8 mouse cellular contexts compared by ENCODE assay signal in the genomic region with DNA sequence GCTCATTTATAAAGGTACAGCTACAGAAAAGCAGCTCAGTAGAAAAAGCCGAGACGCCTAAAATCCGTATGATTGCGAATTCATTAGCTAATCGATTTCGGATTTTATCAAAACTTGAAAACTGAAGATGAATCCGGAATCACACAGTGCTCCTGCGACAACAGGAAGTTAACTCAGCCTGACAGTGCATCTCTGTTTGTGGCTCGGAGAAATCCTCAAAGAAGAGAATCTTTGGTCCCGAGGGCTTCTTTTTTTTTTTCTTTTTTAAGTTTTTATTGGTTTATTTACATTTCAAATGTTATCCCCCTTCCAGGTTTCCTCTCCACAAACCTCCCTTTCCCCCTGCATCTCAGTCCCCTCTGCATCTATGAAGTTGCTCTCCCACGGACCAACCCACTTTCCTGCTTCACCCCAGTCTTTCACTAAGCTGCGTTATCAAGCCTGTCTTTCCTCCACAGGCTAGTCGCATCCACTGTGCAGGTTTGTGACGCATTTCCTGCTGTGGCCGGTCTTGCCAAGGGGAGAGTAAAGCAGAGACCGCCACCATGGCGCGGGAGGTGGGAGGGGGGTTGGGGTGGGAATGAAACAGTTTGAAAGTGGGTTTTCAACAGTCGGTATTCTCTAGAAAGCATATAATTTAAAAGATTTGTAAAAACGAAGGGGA.
DNase-seq lines count a peak whose midpoint lies in the region; ATAC-seq and TF ChIP-seq lines count a peak whose summit lies in the region.
"Not testable (repeated sequence)": the region's sequence is repeated elsewhere in the genome, so short reads cannot be mapped to it uniquely, and the experiment has no call there.

No protein-coding gene starts in this region.

- H3K27me3 ChIP-seq in embryonic facial prominence, embryonic 12.5 days; hindbrain, postnatal 0 days (ENCODE audit: insufficient read depth, low read length); liver, embryonic 11.5 days (replicated peaks; ENCODE audit: control insufficient read depth, insufficient read depth, low read length); neural tube, embryonic 11.5 days (ENCODE audit: control insufficient read depth, insufficient read depth, low read length); stomach, embryonic 16.5 days (ENCODE audit: control insufficient read depth, insufficient read depth, low read length): not testable (repeated sequence)

- not testable (repeated sequence) for H3K4me3 ChIP-seq in embryonic facial prominence, embryonic 12.5 days; liver, embryonic 11.5 days (ENCODE audit: low read depth, low read length); neural tube, embryonic 11.5 days (ENCODE audit: low read depth, low read length)
- peak overlapping the region; percentile 24 for H3K4me3 ChIP-seq in hindbrain, postnatal 0 days (ENCODE audit: low read length)
- H3K4me3 ChIP-seq in stomach, embryonic 16.5 days (replicated peaks; ENCODE audit: low read length): peak overlapping the region; percentile 30

- peak; percentile 8 for DNase-seq in cerebellum, adult 11-12 months
- DNase-seq in frontal cortex, postnatal 25 days (ENCODE audit: low spot score in 2 of 2): peak; percentile 6 to 16
- DNase-seq in hindbrain, postnatal 0 days (ENCODE audit: low spot score): peak; percentile 71
- DNase-seq in left cerebral cortex, adult 11 months (ENCODE audit: low spot score): peak; percentile 13
- DNase-seq in liver, embryonic 11.5 days (ENCODE audit: low spot score): not testable (repeated sequence)
- peak; percentile 39 for DNase-seq in neural tube, embryonic 11.5 days (ENCODE audit: low spot score)

- peak overlapping the region; percentile 36 for H3K4me2 ChIP-seq in embryonic facial prominence, embryonic 12.5 days (replicated peaks)
- H3K4me2 ChIP-seq in hindbrain, postnatal 0 days (ENCODE audit: low read depth, low read length): peak overlapping the region; percentile 33
- H3K4me2 ChIP-seq in liver, embryonic 11.5 days: 0 out of 2 replicates have a peak overlapping the region, but pooled peaks have one; percentile 7
- not testable (repeated sequence) for H3K4me2 ChIP-seq in neural tube, embryonic 11.5 days (ENCODE audit: low read depth)
- peak overlapping the region; percentile 39 for H3K4me2 ChIP-seq in stomach, embryonic 16.5 days (ENCODE audit: low read depth, low read length)

- not testable (repeated sequence) for H3K4me1 ChIP-seq in embryonic facial prominence, embryonic 12.5 days; hindbrain, postnatal 0 days (ENCODE audit: insufficient read depth, low read length); liver, embryonic 11.5 days (replicated peaks; ENCODE audit: control insufficient read depth, insufficient read depth, low read length); neural tube, embryonic 11.5 days (ENCODE audit: control insufficient read depth, insufficient read depth, low read length); stomach, embryonic 16.5 days (ENCODE audit: control insufficient read depth, insufficient read depth, low read length)

- H3K27ac ChIP-seq in embryonic facial prominence, embryonic 12.5 days; hindbrain, postnatal 0 days; liver, embryonic 11.5 days (ENCODE audit: low read depth, low read length); neural tube, embryonic 11.5 days (ENCODE audit: low read depth, low read length); stomach, embryonic 16.5 days (ENCODE audit: low read length): not testable (repeated sequence)

- TF ChIP-seq CTCF in hindbrain, postnatal 0 days (IDR thresholded peaks at IDR 0.05; ENCODE audit: low read depth): not testable (repeated sequence)

- not testable (repeated sequence) for ATAC-seq in embryonic facial prominence, embryonic 12.5 days (ENCODE audit: insufficient number of reproducible peaks, insufficient read depth, low FRiP score, low TSS enrichment); liver, embryonic 11.5 days (replicated peaks; ENCODE audit: low FRiP score); neural tube, embryonic 11.5 days (ENCODE audit: insufficient read depth, low FRiP score, low TSS enrichment); stomach, embryonic 16.5 days (ENCODE audit: insufficient read depth, low FRiP score)
- peak; percentile 89 for ATAC-seq in hindbrain, postnatal 0 days

- not testable (repeated sequence) for H3K36me3 ChIP-seq in embryonic facial prominence, embryonic 12.5 days; hindbrain, postnatal 0 days (ENCODE audit: insufficient read depth, low read length); liver, embryonic 11.5 days (ENCODE audit: control insufficient read depth, insufficient read depth, low read length); neural tube, embryonic 11.5 days (ENCODE audit: control insufficient read depth, insufficient read depth, low read length); stomach, embryonic 16.5 days (ENCODE audit: control insufficient read depth, insufficient read depth, low read length)

- WGBS in embryonic facial prominence, embryonic 12.5 days: 49% methylated on average over 20 of the region's 20 CpGs
- WGBS in hindbrain, postnatal 0 days: 53% methylated on average over 20 of the region's 20 CpGs
- WGBS in liver, embryonic 11.5 days: 49% methylated on average over 20 of the region's 20 CpGs
- WGBS in neural tube, embryonic 11.5 days: 53% methylated on average over 20 of the region's 20 CpGs
- WGBS in stomach, embryonic 16.5 days: 42% methylated on average over 20 of the region's 20 CpGs

- H3K9ac ChIP-seq in embryonic facial prominence, embryonic 12.5 days; hindbrain, postnatal 0 days (replicated peaks; ENCODE audit: low read length); liver, embryonic 11.5 days (ENCODE audit: low read depth, low read length); neural tube, embryonic 11.5 days (ENCODE audit: low read length); stomach, embryonic 16.5 days (ENCODE audit: low read length): not testable (repeated sequence)

- not testable (repeated sequence) for H3K9me3 ChIP-seq in embryonic facial prominence, embryonic 12.5 days; hindbrain, postnatal 0 days (ENCODE audit: low read length); liver, embryonic 11.5 days (ENCODE audit: control insufficient read depth, low read length); neural tube, embryonic 11.5 days (ENCODE audit: control insufficient read depth, low read length); stomach, embryonic 16.5 days (replicated peaks; ENCODE audit: control insufficient read depth, low read length)
